Mouse (Mus musculus) embryo, embryonic 9.5 days (tissue): Measurements from ENCODE around the gene Lst1.

Experiments
- DNase-seq: peaks from one replicate; pipeline ENCODE4 v3.0.0-alpha.2; 2017; ENCODE audit errors: extremely low spot score

Lst1 gene

GRCm38 (mm10) chr17:35158850-35159593 is 29.2 kb downstream of the Lst1 start:
- DNase-seq = no peak

DNA sequence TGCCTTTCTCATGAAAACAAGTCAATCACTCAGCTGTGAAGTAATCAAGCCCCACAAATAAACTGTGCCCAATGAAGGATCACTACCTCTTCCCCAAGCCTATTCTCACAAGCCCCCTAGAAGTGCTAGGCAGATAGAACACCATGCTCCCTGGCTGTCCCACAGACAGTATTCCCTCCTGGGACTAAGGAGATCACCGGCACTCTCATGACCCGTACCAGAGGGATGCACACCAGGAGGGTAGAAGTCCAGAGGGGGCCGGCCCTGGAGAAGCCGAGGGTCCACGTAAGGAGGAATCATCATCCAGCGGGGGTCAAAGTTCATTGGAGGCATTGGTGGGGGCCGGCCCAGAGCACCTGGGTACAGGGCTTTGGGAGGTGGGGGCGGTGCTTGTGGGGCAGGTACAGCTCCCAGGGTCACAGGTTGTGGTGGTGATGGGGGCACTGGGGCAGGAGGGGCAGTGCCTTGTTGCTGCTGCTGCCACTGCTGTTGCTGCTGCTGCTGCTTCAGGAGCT is 30.5 kb downstream of the Lst1 start:
- no peak for DNase-seq

DNA sequence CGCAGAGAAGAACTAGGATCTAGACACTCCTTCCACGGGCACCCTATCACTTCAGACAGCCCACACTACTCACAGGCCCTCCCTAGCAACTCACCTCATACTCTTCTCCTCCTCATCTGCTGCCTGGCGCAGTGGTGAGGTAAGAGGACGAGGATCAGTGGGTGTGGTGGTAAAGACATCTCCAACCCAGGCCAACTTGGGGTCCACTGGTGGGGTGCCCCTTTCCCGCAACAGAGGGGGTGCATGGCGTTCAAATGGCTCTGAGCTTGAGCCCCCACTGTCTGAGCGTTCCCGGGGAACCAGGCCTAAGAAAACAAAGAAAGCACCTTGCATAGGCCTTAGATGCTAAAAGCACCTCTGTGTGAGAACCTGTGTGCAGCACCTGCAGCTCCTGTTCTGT is 31.0 kb downstream of the Lst1 start:
- no peak for DNase-seq

DNA sequence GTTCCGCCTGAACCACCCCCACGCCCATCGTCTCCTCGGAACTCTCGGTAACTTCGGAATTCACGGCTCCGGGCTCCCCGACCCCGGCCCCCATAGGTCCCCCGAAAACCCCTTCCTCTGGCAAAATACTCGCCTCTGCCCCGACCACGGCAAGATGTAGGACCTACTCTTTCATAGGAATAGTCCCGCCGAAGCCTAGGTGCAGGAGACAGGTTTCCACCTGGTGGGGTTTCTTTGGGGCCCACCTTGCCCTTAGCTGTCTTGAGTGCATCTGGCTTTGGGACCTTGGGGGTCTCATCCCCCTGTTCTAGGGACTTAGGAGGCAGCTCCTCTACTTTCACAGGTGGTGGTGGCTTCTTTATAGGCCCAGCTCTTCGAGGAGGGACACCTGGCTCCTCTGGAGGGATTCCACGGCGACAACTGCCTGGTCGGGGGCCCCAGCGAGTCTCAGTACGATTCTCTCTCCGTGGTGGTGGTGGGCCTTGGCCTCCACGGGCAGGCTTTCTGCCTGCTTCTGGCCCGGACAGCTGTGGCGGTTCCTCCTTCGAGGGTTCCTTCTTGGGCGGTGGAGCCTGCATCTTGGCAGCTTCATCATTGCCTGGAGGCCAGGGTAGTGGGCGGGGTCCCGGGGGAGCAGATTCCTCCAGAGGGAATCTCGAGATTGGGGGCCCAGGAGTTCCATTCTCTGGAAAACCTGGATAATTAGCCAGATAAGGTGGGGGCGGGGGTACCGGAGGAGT is 31.6 kb downstream of the Lst1 start:
- no peak for DNase-seq

GRCm38 (mm10) chr17:35155451-35155850 is 32.8 kb downstream of the Lst1 start:
- DNase-seq = no peak

- DNase-seq = no peak
Measured at GRCm38 (mm10) chr17:35154616-35155015, 33.6 kb downstream of the Lst1 start.

DNA sequence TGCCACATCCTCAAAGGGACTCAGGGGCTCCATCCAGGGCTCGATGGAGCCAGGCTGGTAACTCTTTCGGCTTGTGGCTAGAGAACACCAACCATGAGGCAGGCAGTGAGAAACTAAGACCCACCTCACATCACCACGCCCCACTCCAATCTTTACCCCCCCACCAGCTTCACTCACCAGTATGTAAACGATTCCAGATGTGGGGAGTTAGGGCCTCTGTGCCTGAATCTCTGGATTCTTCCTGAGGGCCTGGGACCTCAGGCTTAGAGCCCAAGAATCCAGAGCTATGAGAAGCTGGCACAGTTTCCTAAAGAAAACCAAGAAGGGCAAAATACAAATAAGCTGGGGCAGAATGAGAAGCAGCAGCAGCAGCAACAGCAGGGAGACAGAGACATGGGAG is 34.3 kb downstream of the Lst1 start:
- DNase-seq = no peak

- no peak for DNase-seq
Measured at GRCm38 (mm10) chr17:35153077-35153476, 35.2 kb downstream of the Lst1 start.

GRCm38 (mm10) chr17:35152121-35152520 is 36.1 kb downstream of the Lst1 start:
- DNase-seq = no peak

- DNase-seq = no peak
Measured at GRCm38 (mm10) chr17:35147922-35148639, 40.2 kb downstream of the Lst1 start.

GRCm38 (mm10) chr17:35147348-35147747 is 40.9 kb downstream of the Lst1 start:
- DNase-seq = peak; percentile 36

- no peak for DNase-seq
Measured at GRCm38 (mm10) chr17:35146139-35146538, 42.1 kb downstream of the Lst1 start.

DNA sequence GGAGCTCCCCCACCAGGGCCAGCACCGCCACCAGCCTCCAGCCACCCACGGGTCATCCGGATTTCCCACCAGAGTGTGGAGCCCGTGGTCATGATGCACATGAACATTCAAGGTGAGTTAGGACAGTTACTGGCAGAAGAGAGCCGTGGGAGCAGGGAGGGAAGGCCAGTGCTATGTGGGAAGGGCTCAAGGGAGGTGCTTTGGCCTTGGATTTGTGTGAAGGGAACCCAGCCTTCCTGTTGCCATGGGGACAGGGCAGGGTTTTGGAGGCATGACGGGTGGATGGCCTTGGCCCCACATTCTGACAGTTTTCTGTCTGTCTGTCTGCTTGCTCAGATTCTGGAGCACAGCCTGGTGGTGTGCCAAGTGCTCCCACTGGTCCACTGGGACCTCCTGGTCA is 46.3 kb downstream of the Lst1 start:
- DNase-seq = no peak

DNA sequence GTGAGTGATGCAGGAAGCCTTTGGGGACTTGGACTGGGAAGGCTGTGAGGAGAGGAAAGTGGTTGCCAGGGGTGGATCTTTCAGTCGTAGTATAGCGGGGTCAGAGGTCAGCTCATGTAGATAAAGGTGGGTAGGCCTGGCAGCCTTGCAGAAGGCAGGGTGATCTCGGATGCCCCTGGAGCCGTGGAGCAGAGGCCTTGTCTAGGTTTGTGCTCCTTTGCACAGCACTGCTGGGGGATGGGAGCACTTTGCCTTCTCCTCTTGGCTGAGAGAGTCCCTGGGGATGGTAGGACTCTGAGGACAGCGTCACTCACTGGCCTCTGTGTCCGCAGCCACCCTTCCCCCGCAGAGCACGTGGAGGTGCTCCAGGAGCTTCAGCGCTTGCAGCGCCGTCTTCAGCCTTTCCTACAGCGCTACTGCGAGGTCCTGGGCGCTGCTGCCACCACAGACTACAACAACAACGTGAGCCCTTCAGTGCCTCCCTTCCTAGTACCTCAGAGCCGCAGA is 47.7 kb downstream of the Lst1 start:
- DNase-seq = no peak

- DNase-seq = no peak
Measured at GRCm38 (mm10) chr17:35139269-35139668, 49.0 kb downstream of the Lst1 start.

GRCm38 (mm10) chr17:35135591-35136320 is 52.5 kb downstream of the Lst1 start:
- DNase-seq = no peak
